Comparison of ENCODE assay signal across 8 mouse cellular contexts in genomic region chr11:101983431-101983921, GRCm38 (mm10). TPM values are rescaled to one million over a fixed set of nuclear protein-coding genes. Genes with fewer than 3 reads are reported as not detected.
A peak's percentile ranks its signal among the peaks of the same experiment; 100 is the strongest.
DNase-seq lines count a peak whose midpoint lies in the region; ATAC-seq lines count a peak whose summit lies in the region.

No protein-coding gene starts in this region.

- H3K27ac ChIP-seq in embryonic facial prominence, embryonic 12.5 days, result no peak overlapping the region
- H3K27ac ChIP-seq in hindbrain, embryonic 16.5 days (ENCODE audit: low read depth, low read length), result 0 out of 2 replicates have a peak overlapping the region, but pooled peaks have one; percentile 29
- 0 out of 2 replicates have a peak overlapping the region, but pooled peaks have one; percentile 79 for H3K27ac ChIP-seq in midbrain, embryonic 16.5 days (ENCODE audit: low read length)

- 75% methylated on average over 10 of the region's 10 CpGs for WGBS in embryonic facial prominence, embryonic 12.5 days
- WGBS in hindbrain, embryonic 16.5 days, result 75% methylated on average over 10 of the region's 10 CpGs
- 77% methylated on average over 10 of the region's 10 CpGs for WGBS in midbrain, embryonic 16.5 days

- ATAC-seq in embryonic facial prominence, embryonic 12.5 days (ENCODE audit: insufficient number of reproducible peaks, insufficient read depth, low FRiP score, low TSS enrichment), result no peak
- ATAC-seq in hindbrain, embryonic 16.5 days, result no peak
- ATAC-seq in midbrain, embryonic 16.5 days, result no peak

- intact Hi-C loops in gastrocnemius, postnatal 14 days (cut with DNase I; ENCODE audit: low total_unique reads), result no loop called here

- H3K4me3 ChIP-seq in embryonic facial prominence, embryonic 12.5 days, result no peak overlapping the region
- peak overlapping the region; percentile 84 for H3K4me3 ChIP-seq in hindbrain, embryonic 16.5 days (ENCODE audit: low read length)
- H3K4me3 ChIP-seq in midbrain, embryonic 16.5 days (ENCODE audit: low read depth, low read length), result peak overlapping the region; percentile 65; the same call in 1 of the 2 replicates

- peak overlapping the region; percentile 94 for H3K4me2 ChIP-seq in embryonic facial prominence, embryonic 12.5 days (replicated peaks)
- H3K4me2 ChIP-seq in hindbrain, embryonic 16.5 days (ENCODE audit: low read length), result peak overlapping the region; percentile 97
- peak overlapping the region; percentile 93 for H3K4me2 ChIP-seq in midbrain, embryonic 16.5 days (ENCODE audit: low read length)

- H3K27me3 ChIP-seq in embryonic facial prominence, embryonic 12.5 days, result 0 out of 2 replicates have a peak, but pooled peaks cover 9% of the 10 kb centered on the region
- no peaks in the 10 kb centered on the region for H3K27me3 ChIP-seq in hindbrain, embryonic 16.5 days (replicated peaks; ENCODE audit: control insufficient read depth, insufficient read depth, low read length)
- no peaks in the 10 kb centered on the region for H3K27me3 ChIP-seq in midbrain, embryonic 16.5 days (ENCODE audit: control insufficient read depth, insufficient read depth, low read depth, low read length)

- no peaks in the 10 kb centered on the region for H3K36me3 ChIP-seq in embryonic facial prominence, embryonic 12.5 days
- H3K36me3 ChIP-seq in hindbrain, embryonic 16.5 days (ENCODE audit: control insufficient read depth, insufficient read depth, low read length), result peaks cover 11% of the 10 kb centered on the region
- H3K36me3 ChIP-seq in midbrain, embryonic 16.5 days (ENCODE audit: control insufficient read depth, insufficient read depth, low read length), result no peaks in the 10 kb centered on the region; the same call in 1 of the 2 replicates

- peaks cover 14% of the 10 kb centered on the region for H3K4me1 ChIP-seq in embryonic facial prominence, embryonic 12.5 days
- H3K4me1 ChIP-seq in hindbrain, embryonic 16.5 days (ENCODE audit: control insufficient read depth, insufficient read depth, low read depth, low read length), result peaks cover 13% of the 10 kb centered on the region
- H3K4me1 ChIP-seq in midbrain, embryonic 16.5 days (ENCODE audit: control insufficient read depth, insufficient read depth, low read length), result peaks cover 6% of the 10 kb centered on the region

- H3K9ac ChIP-seq in embryonic facial prominence, embryonic 12.5 days, result no peak overlapping the region
- no peak overlapping the region for H3K9ac ChIP-seq in hindbrain, embryonic 16.5 days (ENCODE audit: low read depth, low read length)
- H3K9ac ChIP-seq in midbrain, embryonic 16.5 days (ENCODE audit: low read depth, low read length), result no peak overlapping the region

- no peaks in the 10 kb centered on the region for H3K9me3 ChIP-seq in embryonic facial prominence, embryonic 12.5 days
- no peaks in the 10 kb centered on the region for H3K9me3 ChIP-seq in hindbrain, embryonic 16.5 days (ENCODE audit: control insufficient read depth, low read length)
- H3K9me3 ChIP-seq in midbrain, embryonic 16.5 days (replicated peaks; ENCODE audit: control insufficient read depth, low read length, poor library complexity, severe bottlenecking), result no peaks in the 10 kb centered on the region

- peak; percentile 34 for DNase-seq in kidney, adult 9 months
- DNase-seq in kidney, postnatal 25 days, result no peak
- DNase-seq in gastrocnemius, postnatal 14 days, result no peak
- no peak for DNase-seq in adrenal gland, postnatal 25 days
- no peak for DNase-seq in right cerebral cortex, postnatal 14 days

RNA-seq across cellular contexts. Expression of gene Cfap97d1, which starts 0.6 kb away (rescaled TPM):
- polyA plus RNA-seq in embryonic facial prominence, embryonic 12.5 days (2016; fragmentation: Nextera tagmentation; extraction: Ambion mirVana), result not detected in 2 replicates
- polyA plus RNA-seq in hindbrain, embryonic 16.5 days (2015; fragmentation: Nextera tagmentation; extraction: Ambion mirVana), result not detected in 2 replicates
- not detected in 2 replicates for polyA plus RNA-seq in midbrain, embryonic 16.5 days (2015; fragmentation: Nextera tagmentation; extraction: Ambion mirVana)
- total RNA-seq in gastrocnemius, postnatal 14 days (2021), result not detected
- total RNA-seq in adrenal gland, postnatal 25 days (2021), result not detected in 2 replicates

RNA-seq across cellular contexts. Expression of gene Dusp3, which starts 3.3 kb away (rescaled TPM):
- polyA plus RNA-seq in embryonic facial prominence, embryonic 12.5 days (2016; fragmentation: Nextera tagmentation; extraction: Ambion mirVana), result 12.3 and 12.5 TPM in 2 replicates
- polyA plus RNA-seq in hindbrain, embryonic 16.5 days (2015; fragmentation: Nextera tagmentation; extraction: Ambion mirVana), result 32.1 and 33.4 TPM in 2 replicates
- 25.6 and 29.7 TPM in 2 replicates for polyA plus RNA-seq in midbrain, embryonic 16.5 days (2015; fragmentation: Nextera tagmentation; extraction: Ambion mirVana)
- total RNA-seq in gastrocnemius, postnatal 14 days (2021), result 100 to 1,000 TPM; 140 to 151 TPM
- 77.9 and 78.9 TPM in 2 replicates for total RNA-seq in adrenal gland, postnatal 25 days (2021)

RNA-seq across cellular contexts. Expression of gene Sost, which starts 16.7 kb away (rescaled TPM):
- polyA plus RNA-seq in embryonic facial prominence, embryonic 12.5 days (2016; fragmentation: Nextera tagmentation; extraction: Ambion mirVana), result 0.10 and 0.14 TPM in 2 replicates
- 0.10 and 0.12 TPM in 2 replicates for polyA plus RNA-seq in hindbrain, embryonic 16.5 days (2015; fragmentation: Nextera tagmentation; extraction: Ambion mirVana)
- polyA plus RNA-seq in midbrain, embryonic 16.5 days (2015; fragmentation: Nextera tagmentation; extraction: Ambion mirVana), result 0.10 TPM in 1 of 2 replicates, not detected in the other
- not detected for total RNA-seq in gastrocnemius, postnatal 14 days (2021)
- total RNA-seq in adrenal gland, postnatal 25 days (2021), result not detected in 2 replicates

RNA-seq across cellular contexts. Expression of gene Mpp3, which starts 44.8 kb away (rescaled TPM):
- polyA plus RNA-seq in embryonic facial prominence, embryonic 12.5 days (2016; fragmentation: Nextera tagmentation; extraction: Ambion mirVana), result 11.1 and 11.4 TPM in 2 replicates
- polyA plus RNA-seq in hindbrain, embryonic 16.5 days (2015; fragmentation: Nextera tagmentation; extraction: Ambion mirVana), result 59.3 and 62.7 TPM in 2 replicates
- 57.4 and 64.6 TPM in 2 replicates for polyA plus RNA-seq in midbrain, embryonic 16.5 days (2015; fragmentation: Nextera tagmentation; extraction: Ambion mirVana)
- 10 to 100 TPM; 40.6 to 47.1 TPM for total RNA-seq in gastrocnemius, postnatal 14 days (2021)
- 10.4 and 12.6 TPM in 2 replicates for total RNA-seq in adrenal gland, postnatal 25 days (2021)

RNA-seq across cellular contexts. Expression of gene Cd300lg, which starts 57.8 kb away (rescaled TPM):
- 0.43 and 0.55 TPM in 2 replicates for polyA plus RNA-seq in embryonic facial prominence, embryonic 12.5 days (2016; fragmentation: Nextera tagmentation; extraction: Ambion mirVana)
- 0.40 and 0.54 TPM in 2 replicates for polyA plus RNA-seq in hindbrain, embryonic 16.5 days (2015; fragmentation: Nextera tagmentation; extraction: Ambion mirVana)
- 0.23 and 0.46 TPM in 2 replicates for polyA plus RNA-seq in midbrain, embryonic 16.5 days (2015; fragmentation: Nextera tagmentation; extraction: Ambion mirVana)
- total RNA-seq in gastrocnemius, postnatal 14 days (2021), result 10 to 100 TPM; 20.2 to 28.6 TPM
- total RNA-seq in adrenal gland, postnatal 25 days (2021), result 36.8 and 46.2 TPM in 2 replicates
